Mouse (Mus musculus) CD8-positive naive resting alpha-beta T cell, adult 2 months (primary cell): ENCODE results near the gene Tnip1.

ENCODE experiments used
- DNase-seq, 2 experiments: peaks; one replicate each; pipeline ENCODE4 v3.0.0; 2022; ENCODE audit warnings: low read depth in 2 of 2, low spot score in 2 of 2

Tnip1 gene

GRCm38 (mm10) chr11:54962810-54963209 is at the start of gene Tnip1:
Gene Tnip1 (minus strand): TSS chr11:54962917.
- peak; percentile 37 to 48 for DNase-seq

GRCm38 (mm10) chr11:55011440-55011839 is 48.7 kb upstream of the Tnip1 start:
- no peak for DNase-seq

- DNase-seq: no peak
These were observed 45.5 kb upstream of the Tnip1 start for GRCm38 (mm10) chr11:55008230-55008629.

GRCm38 (mm10) chr11:55005684-55006083 is 43.0 kb upstream of the Tnip1 start:
- DNase-seq: no peak

- no peak for DNase-seq
These were observed 42.3 kb upstream of the Tnip1 start for GRCm38 (mm10) chr11:55004970-55005502.

GRCm38 (mm10) chr11:54998708-54999107 is 36.0 kb upstream of the Tnip1 start:
- no peak for DNase-seq

GRCm38 (mm10) chr11:54998284-54998683 is 35.6 kb upstream of the Tnip1 start:
- DNase-seq: peak; percentile 48 to 54

- DNase-seq: no peak
These were observed 33.5 kb upstream of the Tnip1 start for GRCm38 (mm10) chr11:54996176-54996575.

GRCm38 (mm10) chr11:54989920-54990319 is 27.2 kb upstream of the Tnip1 start:
- DNase-seq: no peak

- DNase-seq: no peak
These were observed 26.1 kb upstream of the Tnip1 start for GRCm38 (mm10) chr11:54988754-54989349.

- DNase-seq: peak; percentile 47 to 58
These were observed 25.3 kb upstream of the Tnip1 start for GRCm38 (mm10) chr11:54987974-54988373.

GRCm38 (mm10) chr11:54985086-54985485 is 22.4 kb upstream of the Tnip1 start:
- no peak for DNase-seq

GRCm38 (mm10) chr11:54984581-54984980 is 21.9 kb upstream of the Tnip1 start:
- DNase-seq: no peak

GRCm38 (mm10) chr11:54984085-54984484 is 21.4 kb upstream of the Tnip1 start:
- DNase-seq: peak; percentile 67 to 69

- no peak for DNase-seq
These were observed 19.8 kb upstream of the Tnip1 start for GRCm38 (mm10) chr11:54982520-54982919.

- no peak for DNase-seq
These were observed 18.9 kb upstream of the Tnip1 start for GRCm38 (mm10) chr11:54981630-54982029.

- no peak for DNase-seq
These were observed 14.7 kb upstream of the Tnip1 start for GRCm38 (mm10) chr11:54977385-54977937.

- no peak for DNase-seq
These were observed 13.6 kb upstream of the Tnip1 start for GRCm38 (mm10) chr11:54976351-54976750.

GRCm38 (mm10) chr11:54975756-54976155 is 13.0 kb upstream of the Tnip1 start:
- DNase-seq: no peak

GRCm38 (mm10) chr11:54975340-54975739 is 12.6 kb upstream of the Tnip1 start:
- no peak for DNase-seq

GRCm38 (mm10) chr11:54974639-54975038 is 11.9 kb upstream of the Tnip1 start:
- no peak for DNase-seq

- DNase-seq: peak; percentile 43 to 61
These were observed 10.9 kb upstream of the Tnip1 start for GRCm38 (mm10) chr11:54973481-54974212.
